Mouse (Mus musculus) liver, adult 2 months (tissue): ENCODE data around the gene Vti1b. TPM values are rescaled to one million over a fixed set of nuclear protein-coding genes. Genes with fewer than 3 reads are reported as not detected.

Source experiments
- DNase-seq: peaks from one replicate; pipeline ENCODE4 v3.0.0-alpha.2; 2011; ENCODE audit warnings: low read depth, low spot score; ENCODE audit errors: extremely low read depth
- H3K27ac ChIP-seq: fragments of 200-500 bp; replicated peaks from 2 replicates; pipeline ENCODE4 v1.5.1; 2012; ENCODE audit warnings: low read depth, mild to moderate bottlenecking, control low read depth, inconsistent platforms, low read length; ENCODE audit not compliant: insufficient read depth
- H3K27me3 ChIP-seq: fragments of 200-500 bp; 2 replicates; pipeline ENCODE4 v1.6.1; 2012; ENCODE audit warnings: mild to moderate bottlenecking, moderate library complexity, low read length, inconsistent platforms; ENCODE audit not compliant: control insufficient read depth, insufficient read depth
- H3K36me3 ChIP-seq: fragments of 200-500 bp; 2 replicates; pipeline ENCODE4 v1.6.1; 2012; ENCODE audit warnings: low read length, inconsistent platforms; ENCODE audit not compliant: control insufficient read depth, insufficient read depth
- H3K4me1 ChIP-seq: fragments of 200-500 bp; 2 replicates; pipeline ENCODE4 v1.6.1; 2011; ENCODE audit warnings: low read length; ENCODE audit not compliant: control insufficient read depth, insufficient read depth
- H3K4me3 ChIP-seq: fragments of 200-500 bp; 2 replicates; pipeline ENCODE4 v1.5.1; 2011; ENCODE audit warnings: low read depth, mild to moderate bottlenecking, control low read depth, low read length, moderate library complexity; ENCODE audit not compliant: insufficient read depth
- H3K79me2 ChIP-seq: fragments of 200-500 bp; 2 replicates; pipeline ENCODE4 v1.6.1; 2012; ENCODE audit warnings: inconsistent platforms, mild to moderate bottlenecking, low read length, moderate library complexity; ENCODE audit not compliant: control insufficient read depth, insufficient read depth
- H3K9ac ChIP-seq: fragments of 200-500 bp; 2 replicates; pipeline ENCODE4 v1.6.1; 2012; ENCODE audit warnings: low read depth, mild to moderate bottlenecking, control low read depth, inconsistent platforms, low read length
- CTCF ChIP-seq: fragments of 200-500 bp; IDR thresholded peaks from 2 replicates; pipeline ENCODE4 v1.5.1; 2011; ENCODE audit warnings: low read depth, low read length, control low read depth
- POLR2A ChIP-seq: fragments of 200-500 bp; IDR thresholded peaks from 2 replicates; pipeline ENCODE4 v1.6.1; 2011; ENCODE audit warnings: low read length, control low read depth; ENCODE audit not compliant: insufficient read depth; ENCODE audit errors: extremely low read depth
- WGBS: fragments of 180-500 bp; shearing (Covaris S2); methylation state at CpG from one replicate; pipeline ENCODE4 v1.1.7; 2018; 5-methylcytosine and 5-hydroxymethylcytosine counted together
- polyA plus RNA-seq: library from polyadenylated mRNA; depleted of rRNA; stranded (reverse); fragments of >200 nt; gene quantifications from 2 replicates; pipeline ENCODE4 v1.2.3, GENCODE M21; 2012; rRNA removed
- total RNA-seq: library from RNA; depleted of rRNA; stranded (reverse); fragments of >200 nt; gene quantifications from 2 replicates; pipeline ENCODE4 v1.2.3, GENCODE M21; 2014; rRNA removed

Vti1b gene
- total and polyA plus RNA-seq, 2 experiments, result 29.9 to 70.7 TPM

- no peaks in the 10 kb centered on the region for H3K36me3 ChIP-seq
- no peak overlapping the region for H3K27ac ChIP-seq
- TF ChIP-seq CTCF (no peak), POLR2A (no peak)
- no peak overlapping the region for H3K4me3 ChIP-seq
- no peaks in the 10 kb centered on the region for H3K79me2 ChIP-seq
- no peaks in the 10 kb centered on the region for H3K27me3 ChIP-seq
- H3K9ac ChIP-seq, result no peak overlapping the region
- 89% methylated on average over 4 of the region's 4 CpGs for WGBS
- no peak for DNase-seq
- H3K4me1 ChIP-seq, result no peaks in the 10 kb centered on the region
Observed at GRCm38 (mm10) chr12:79118991-79119390, 53.5 kb downstream of the Vti1b start.

Other genes with a start within 250 kb of the Vti1b start
- 1.4 and 2.5 TPM in 2 replicates for gene Tmem229b, start 165.0 kb downstream of the Vti1b start, total RNA-seq
- gene Tmem229b, start 165.0 kb downstream of the Vti1b start, polyA plus RNA-seq, result 1.4 and 1.6 TPM in 2 replicates
- gene Plekhh1, start 143.5 kb downstream of the Vti1b start, total RNA-seq, result 0.09 and 0.13 TPM in 2 replicates
- gene Plekhh1, start 143.5 kb downstream of the Vti1b start, polyA plus RNA-seq, result 0.16 and 0.27 TPM in 2 replicates
- gene Pigh, start 83.0 kb downstream of the Vti1b start, total RNA-seq, result 6.0 and 6.4 TPM in 2 replicates
- 4.4 and 4.6 TPM in 2 replicates for gene Pigh, start 83.0 kb downstream of the Vti1b start, polyA plus RNA-seq
- gene Arg2, start 41.9 kb downstream of the Vti1b start, total RNA-seq, result 0.46 and 0.74 TPM in 2 replicates
- gene Arg2, start 41.9 kb downstream of the Vti1b start, polyA plus RNA-seq, result 0.20 TPM in 1 of 2 replicates, not detected in the other
- 53.1 and 60.5 TPM in 2 replicates for gene Rdh11, start 19.6 kb upstream of the Vti1b start, total RNA-seq
- 37.9 and 46.4 TPM in 2 replicates for gene Rdh11, start 19.6 kb upstream of the Vti1b start, polyA plus RNA-seq
- gene Rdh12, start 36.2 kb upstream of the Vti1b start, total RNA-seq, result not detected in 2 replicates
- not detected in 2 replicates for gene Rdh12, start 36.2 kb upstream of the Vti1b start, polyA plus RNA-seq
- 17.6 and 27.9 TPM in 2 replicates for gene Zfyve26, start 123.6 kb upstream of the Vti1b start, total RNA-seq
- 15.4 and 20.5 TPM in 2 replicates for gene Zfyve26, start 123.6 kb upstream of the Vti1b start, polyA plus RNA-seq
- gene Rad51b, start 124.6 kb upstream of the Vti1b start, total RNA-seq, result 1.7 TPM in 2 replicates
- gene Rad51b, start 124.6 kb upstream of the Vti1b start, polyA plus RNA-seq, result 0.55 and 0.58 TPM in 2 replicates